Mouse (Mus musculus): ENCODE results near the gene Ubac2.
"Not testable (repeated sequence)": the region's sequence is repeated elsewhere in the genome, so short reads cannot be mapped to it uniquely, and the experiment has no call there.

Ubac2 gene

DNA sequence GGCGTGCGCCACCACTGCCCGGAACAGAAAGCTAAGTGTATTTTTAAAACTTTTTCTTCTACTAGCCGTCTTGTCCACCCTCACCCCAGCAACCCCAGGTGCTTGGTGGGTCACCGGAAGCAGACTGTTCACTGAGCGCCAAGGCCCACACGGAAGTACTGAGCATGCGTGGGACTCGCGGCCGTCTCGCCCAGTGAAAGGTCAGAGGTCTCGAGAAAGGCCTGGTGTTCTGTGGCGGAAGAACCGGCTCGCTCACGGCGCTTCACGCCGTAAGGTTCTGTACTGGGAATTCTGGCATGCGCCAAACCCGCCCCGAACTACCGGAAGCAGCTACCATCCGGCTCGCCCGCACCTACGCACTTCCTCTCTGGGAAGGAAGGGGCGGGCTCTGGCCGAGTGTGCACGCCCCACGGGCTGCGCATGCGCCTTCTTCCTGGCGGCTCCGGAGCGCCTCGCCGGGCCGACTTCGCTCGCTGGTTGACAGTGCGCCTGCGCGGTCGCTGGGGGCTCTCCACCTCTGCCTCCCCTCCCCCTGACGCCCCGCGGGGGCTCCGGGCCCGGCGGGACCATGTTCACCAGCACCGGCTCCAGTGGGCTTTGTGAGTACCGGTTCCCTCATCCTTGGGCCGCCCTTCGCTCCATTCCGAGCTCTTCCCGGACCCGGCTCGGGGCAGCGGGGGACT, at the start of gene Ubac2:
TSS of gene Ubac2 (plus strand) at position 445 of the 683 bp plus-strand sequence.
- DNase-seq = peak; percentile 99 to 100

- no peak for DNase-seq
Measured at GRCm38 (mm10) chr14:121829816-121830442, 48.5 kb upstream of the Ubac2 start.

- DNase-seq = peak; percentile 74 to 78
Measured at GRCm38 (mm10) chr14:121833001-121833520, 45.4 kb upstream of the Ubac2 start.

DNA sequence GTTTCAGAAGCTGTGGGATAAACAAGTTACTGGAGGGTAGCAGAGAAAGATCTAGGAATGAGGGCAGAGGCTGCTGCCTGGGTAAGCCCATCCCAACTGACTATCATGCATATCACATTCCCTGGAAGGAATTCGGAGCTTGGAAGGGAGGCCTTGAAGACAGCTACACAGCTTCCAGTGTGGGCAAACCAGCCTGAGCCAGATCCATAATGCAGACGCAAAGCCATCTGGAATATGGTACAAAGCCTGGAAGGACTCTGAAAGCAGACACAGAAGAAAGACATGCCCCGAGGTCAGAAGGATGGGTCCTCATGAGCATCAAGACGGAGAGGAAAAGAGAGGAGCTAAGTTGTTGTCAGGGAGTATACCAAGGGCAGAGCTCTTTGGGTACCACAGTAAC, 40.3 kb upstream of the Ubac2 start:
- DNase-seq = no peak

DNA sequence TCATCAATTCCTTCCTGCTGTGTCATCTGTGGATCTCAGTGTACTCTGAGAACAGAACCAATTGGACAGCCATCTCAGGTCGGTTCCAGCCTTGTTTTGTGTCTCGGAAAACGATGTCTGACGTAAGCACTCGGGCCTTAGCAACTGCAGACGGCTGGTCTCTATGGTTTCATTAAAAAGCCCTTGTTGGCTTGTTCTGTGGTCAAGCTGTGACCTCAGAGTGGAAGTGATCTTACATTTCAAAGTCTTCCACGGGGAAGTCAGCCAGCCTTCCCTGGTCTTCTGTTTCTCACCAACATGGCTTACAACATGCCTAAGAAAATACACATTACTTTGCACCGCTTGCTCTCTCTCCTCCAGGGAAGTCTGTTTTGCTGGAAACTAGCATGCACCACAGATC, 38.2 kb upstream of the Ubac2 start:
- no peak for DNase-seq

- no peak for DNase-seq
Measured at GRCm38 (mm10) chr14:121844486-121844885, 33.9 kb upstream of the Ubac2 start.

DNA sequence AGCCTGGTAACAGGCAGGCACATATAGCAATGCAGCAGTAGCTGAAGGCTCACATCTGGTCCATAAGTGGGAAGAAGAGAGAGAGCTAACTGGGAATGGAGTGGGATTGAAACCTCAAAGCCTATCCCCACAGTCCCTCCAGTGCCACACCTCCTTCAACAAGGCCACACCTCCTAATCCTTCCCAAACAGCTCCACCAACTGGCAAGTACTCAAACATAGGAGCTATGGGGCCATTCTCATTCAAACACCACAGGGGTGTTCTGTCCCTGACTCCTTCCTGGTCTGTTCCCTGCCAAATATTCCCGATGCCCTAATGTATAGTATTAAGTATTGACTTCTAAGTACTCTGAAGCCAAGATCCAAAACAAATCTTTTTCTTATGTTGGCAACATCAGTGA, 27.2 kb upstream of the Ubac2 start:
- DNase-seq = no peak

DNA sequence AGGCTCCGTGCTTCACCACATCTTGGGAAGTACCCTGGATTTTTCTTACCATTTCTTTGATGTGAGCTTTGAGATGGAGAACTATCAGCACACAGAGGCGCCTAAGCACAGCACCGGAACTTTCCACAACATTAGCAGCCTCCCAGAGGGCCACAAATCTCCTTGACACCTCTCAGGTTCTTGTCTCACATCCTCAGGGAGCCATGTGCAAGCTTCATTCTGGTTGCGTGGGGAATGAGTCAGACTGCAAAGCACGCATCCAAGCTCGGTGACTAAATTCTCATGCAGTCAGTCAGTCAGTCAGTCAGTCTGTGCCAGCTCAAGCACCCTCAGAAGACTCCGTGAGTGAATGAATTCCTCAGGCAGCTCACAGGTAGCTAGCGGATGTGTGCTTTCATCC, 25.9 kb upstream of the Ubac2 start:
- no peak for DNase-seq

DNA sequence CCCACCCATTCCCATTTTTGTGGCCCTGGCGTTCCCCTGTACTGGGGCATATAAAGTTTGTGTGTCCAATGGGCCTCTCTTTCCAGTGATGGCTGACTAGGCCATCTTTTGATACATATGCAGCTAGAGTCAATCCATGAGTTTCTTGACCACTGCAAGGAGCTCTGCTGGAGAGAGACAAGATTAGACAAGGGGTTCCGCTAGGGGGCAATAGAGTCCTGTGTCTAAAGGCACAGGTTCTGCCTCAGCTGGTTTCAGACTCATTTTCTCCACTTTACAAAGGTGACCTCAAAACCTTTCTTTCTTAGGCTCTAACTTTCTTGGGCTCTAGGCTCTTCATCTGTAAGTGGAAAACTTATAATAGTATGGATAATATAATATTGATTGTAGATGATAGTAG, 13.3 kb upstream of the Ubac2 start:
- DNase-seq = peak; percentile 86 to 92

- DNase-seq = no peak
Measured at GRCm38 (mm10) chr14:121866574-121866973, 11.8 kb upstream of the Ubac2 start.

DNA sequence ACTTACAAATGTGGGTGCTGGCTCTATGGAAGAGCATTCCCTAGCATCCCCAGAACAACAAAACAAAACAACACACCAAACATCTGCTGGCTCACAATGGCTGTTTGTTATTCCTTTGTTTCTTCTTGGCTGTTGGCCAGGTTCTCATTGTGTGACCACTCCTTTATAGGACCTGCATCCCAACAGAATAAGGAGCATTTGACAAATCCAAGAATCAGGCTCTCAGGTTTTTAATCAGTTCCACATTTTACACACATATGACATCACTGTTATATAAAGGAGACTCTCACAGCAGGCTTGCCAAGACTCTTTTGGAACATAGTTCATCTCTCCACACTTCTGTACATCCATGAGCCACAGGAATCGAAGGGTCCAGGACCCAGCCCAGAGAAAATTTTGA, 9.3 kb upstream of the Ubac2 start:
- no peak for DNase-seq

DNA sequence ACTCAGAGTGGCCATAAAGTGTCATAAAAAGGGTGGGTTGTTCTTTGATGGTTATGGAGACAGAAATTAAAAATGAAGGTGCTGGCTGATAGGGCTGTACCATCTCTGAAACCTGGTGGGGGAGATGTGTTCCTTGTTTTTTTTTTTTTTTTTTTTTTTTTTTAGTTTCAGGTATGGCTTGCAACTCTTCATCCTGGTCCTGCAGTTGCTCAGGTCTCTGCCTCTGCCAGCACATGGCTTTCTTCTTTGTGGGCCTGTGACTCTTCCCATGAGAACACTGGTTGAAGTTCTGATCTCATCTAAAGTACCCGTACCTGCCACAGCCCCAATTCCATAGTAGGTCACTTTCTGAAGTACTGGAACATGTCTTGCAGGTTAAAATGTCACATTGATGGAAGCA, 5.7 kb upstream of the Ubac2 start:
- DNase-seq = no peak

DNA sequence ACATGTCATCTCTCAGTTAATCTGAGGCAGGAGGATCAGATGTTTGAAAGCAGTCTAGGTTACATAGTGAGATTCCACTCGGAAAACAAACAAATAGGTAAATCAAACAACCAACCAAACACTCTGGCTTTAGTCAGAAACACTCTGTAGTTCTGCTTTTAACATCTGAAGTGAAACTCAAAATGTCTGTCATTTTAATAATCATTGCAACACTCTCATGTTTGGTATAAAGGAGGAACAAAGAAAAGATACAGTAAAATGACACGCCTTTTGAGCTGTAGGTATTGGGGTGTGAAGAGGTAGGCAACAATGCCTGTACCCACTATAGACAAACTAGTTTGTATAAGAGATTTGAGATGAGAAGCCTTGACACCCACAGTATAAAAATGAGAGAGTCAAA, 5.2 kb upstream of the Ubac2 start:
- no peak for DNase-seq

DNA sequence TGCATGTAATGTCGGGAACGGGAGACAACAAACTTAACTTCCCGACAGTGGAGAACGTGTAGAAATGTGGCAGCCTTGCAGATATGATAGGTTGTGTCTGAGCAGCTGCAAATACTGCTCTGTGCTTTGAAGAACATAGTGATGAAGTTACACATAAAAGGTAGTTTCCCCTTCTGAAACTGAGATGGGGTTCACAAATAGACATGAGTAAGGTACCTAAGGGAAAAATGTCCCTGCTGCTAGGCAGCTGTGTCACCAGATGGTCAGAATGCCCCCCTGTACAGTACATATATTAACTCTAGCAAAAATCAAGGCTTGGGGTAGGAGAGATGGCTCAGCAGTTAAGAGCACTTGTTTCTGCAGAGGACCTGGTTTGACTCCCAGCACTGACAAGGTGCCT, 4.8 kb upstream of the Ubac2 start:
- no peak for DNase-seq

GRCm38 (mm10) chr14:121876190-121876589, 2.2 kb upstream of the Ubac2 start:
- DNase-seq = not testable (repeated sequence)

DNA sequence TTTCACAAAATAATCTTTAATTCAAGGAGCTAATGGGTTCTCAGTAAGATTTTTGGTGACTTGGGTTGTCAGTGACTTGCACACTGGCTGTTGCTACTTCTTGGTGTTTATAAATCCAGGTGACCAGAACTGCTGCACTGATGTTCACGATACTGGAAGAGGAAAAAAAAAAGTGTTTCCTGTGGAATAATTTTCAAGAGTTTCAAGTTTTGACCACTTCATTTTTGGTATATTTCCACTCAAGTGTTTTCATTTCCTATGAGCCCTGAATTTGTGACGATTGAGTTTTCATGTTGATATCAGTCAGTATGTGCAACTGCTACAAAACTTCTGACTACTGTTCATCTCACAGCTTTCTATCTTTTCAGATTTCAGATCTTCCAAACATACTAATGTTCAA, 1.6 kb upstream of the Ubac2 start:
- no peak for DNase-seq

DNA sequence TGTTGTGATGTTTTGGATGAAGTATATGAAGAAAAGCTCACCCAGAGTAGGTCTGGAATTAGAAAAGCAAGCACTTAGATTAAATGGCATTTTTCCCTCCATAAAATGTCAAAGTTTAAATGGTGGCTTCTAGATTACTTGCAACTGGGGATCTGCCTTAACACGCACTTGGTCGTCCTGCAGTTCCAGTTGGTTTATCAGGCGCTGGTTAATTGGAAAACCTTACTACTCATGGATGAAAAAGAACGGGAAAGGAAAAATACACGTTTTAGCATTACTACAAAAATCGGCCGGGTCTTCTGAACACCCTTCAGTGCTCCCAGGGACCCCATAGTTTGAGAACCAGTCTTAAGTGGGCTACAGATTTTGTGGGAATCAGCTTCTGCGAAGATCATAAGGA, 780 bp upstream of the Ubac2 start:
- no peak for DNase-seq

DNA sequence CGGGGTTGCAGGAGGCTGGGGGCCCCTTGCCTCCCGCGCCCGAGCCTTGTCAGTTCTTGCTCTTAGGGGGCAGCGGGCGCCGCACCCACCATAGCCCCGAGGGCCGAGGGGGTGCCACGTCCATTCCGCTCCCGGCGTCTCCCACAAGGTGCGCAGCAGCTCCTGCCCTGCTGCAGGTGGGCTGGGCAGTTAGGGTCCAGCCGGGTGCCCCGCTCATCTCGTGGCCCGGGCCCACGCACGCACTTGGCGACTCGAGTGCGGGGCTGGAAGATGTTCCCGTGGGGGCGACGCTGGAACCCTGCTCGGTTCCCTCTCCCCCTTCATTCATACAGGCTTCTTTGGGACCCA, 413 bp downstream of the Ubac2 start:
- DNase-seq = no peak

DNA sequence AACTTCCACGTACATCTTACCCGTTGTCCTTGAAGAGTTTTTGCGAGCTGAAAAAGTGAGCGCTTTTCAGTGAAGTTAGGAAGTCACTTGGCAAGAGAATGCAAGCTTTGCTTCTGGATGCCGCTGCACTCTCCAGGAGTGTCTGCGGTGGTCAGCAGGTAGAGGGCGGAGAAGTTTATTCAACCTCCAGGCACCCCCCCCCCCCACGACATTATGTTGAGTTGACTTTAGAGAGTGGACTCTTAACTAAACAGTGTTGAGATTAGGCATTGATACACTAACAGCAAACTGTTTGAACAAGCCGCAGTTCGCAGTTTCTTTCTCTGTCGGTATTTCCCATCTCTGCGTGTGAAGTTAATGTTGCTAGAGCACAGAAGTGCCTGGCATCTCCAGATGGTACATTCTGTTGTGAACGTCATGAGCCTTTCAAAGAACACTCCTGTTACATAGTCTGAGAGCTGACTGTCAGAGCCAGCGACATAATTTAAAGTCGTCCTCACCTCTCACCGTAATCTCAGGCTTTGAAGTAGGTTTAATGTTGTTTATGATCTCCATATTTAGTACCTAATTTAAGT, 933 bp downstream of the Ubac2 start:
- DNase-seq = peak in 1 of 2 experiments; percentile 11

DNA sequence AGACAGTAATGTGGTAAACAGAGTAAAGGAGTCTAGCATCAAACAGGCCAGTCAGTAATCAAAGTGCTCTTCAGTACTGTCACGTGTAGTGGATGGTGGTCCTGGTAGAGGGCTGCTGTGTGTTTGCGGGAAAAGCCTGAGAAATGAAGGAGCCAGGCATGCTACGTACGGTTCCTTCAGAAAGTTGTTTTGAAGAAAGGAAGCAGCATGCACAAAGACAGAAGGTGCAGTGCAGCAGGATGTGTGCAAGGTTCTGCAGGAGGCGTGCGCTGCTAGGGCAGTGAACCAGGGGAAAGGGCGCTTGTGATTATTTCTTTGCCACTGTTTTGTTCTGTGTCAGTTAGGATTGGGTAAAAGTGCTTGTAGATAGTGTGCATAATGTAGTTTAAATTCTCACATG, 2.8 kb downstream of the Ubac2 start:
- DNase-seq = no peak

DNA sequence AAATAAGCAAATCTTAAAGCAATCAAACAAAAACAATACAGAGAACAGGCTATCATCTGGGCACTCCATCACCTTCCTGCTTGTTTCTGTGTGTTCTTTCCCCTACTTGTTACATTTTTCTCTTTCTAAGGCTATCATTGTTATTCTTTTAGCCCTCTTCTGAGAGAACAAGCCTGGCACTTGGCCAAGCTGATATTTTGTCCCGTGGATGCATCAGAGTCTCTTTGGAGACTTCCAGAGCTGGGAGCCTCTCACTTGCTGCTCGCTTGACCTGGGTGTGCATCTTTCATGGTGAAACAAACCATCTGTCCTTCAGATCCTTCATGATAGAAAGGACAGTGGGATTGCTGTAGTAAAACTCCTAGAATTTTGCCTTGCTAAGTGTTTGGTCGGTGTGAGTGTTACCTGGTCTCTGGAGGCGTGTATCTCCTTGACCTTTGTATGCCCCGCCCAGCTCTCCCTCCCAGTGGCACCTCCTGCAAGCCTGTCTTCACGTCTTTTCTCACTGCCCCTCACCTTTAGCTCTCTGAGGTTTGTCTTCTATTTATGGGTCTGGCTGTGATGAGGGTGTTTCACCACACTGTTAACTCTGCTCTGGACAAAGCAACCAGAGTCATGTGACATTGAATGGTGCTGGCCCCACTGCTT, 5.9 kb downstream of the Ubac2 start:
- DNase-seq = peak; percentile 13 to 16

DNA sequence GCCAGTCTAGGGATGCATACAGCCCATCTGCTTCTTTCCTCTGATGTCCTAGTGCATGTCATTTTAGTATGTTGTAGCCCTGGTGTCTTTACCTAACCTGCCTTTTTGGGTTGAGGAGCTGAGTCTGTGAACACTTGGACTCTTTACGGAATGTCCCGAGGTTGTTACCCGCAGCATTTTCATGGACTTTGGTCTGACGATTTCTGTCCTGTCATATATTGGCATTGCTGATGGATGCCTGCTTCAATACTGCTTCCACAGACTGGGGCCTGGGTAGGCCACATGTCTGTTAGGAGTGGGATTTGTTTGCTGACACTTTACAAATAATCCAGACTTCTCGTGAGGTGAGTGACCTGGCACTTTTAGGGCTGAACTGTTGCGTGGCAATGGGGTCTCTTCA, 15.3 kb downstream of the Ubac2 start:
- DNase-seq = no peak

DNA sequence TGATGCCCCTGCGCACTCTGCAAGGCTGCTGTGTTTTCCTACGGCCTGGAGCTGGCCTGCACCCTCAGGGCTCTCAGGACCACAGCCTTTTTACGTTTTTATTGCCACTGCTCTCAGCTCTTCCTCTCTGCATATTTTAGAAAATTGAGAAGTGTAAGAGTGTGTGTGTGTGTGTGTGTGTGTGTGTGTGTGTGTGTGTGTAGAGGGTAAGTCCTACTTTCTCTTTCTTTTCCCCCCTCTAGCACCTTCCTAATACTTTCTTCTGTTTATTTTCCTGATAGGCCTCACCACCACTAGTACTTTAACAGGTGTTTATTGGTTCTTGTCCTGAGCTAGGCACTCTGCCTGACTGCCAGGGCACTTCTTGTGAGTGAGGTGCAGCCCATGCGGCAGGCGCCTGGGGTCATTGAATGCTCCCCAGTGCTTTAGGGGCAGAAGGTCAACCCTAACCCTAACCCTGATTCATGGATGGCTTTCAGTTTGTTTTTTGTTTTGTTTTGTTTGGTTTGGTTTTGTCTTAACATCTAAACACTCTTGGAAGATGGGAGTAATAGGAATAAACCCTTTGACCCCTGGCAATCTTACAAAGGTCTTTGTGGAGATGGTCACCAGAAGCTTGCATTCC, 16.2 kb downstream of the Ubac2 start:
- no peak for DNase-seq
